Mouse (Mus musculus): ENCODE data around the gene Rftn1. TPM values are rescaled to one million over a fixed set of nuclear protein-coding genes. Genes with fewer than 3 reads are reported as not detected.

Gene Rftn1
- polyA plus RNA-seq, 1 experiment: 1.1 TPM

DNA sequence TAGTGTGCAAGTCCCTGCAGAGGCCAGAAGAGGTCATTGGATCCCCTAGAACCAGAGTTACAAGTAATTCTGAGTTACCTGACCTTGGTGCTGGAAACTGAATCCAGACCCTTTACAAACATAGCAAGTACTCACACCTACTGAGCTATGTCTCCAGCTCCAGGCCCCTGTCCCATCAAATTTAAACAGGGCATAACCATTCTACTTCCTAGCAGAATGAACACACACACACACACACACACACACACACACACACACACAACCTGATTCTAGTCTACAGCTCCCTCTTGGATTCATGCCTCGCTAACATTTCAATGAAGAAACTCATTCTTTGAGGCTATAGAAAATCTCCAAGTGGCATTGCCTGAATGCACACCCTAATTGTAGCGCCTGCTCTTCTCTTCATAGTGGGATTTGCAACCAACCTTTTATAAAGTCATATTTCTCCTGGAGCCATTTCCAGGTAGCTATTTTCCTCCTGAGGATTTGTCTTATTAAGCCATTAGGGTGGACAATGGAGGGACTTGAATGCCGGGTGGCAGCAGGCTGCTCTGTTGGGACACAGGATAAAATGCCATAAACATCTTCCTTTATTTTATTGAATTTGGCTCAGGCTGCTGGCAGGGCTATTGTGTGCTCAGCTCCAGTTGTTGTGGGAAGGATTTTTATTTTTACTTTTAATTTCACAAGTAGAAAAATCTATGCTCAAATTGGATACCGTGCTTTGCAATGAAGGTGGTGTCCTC is 213.6 kb downstream of the Rftn1 start:
- Histone ChIP-seq H3K4me3 (ENCODE audit: low read depth, low read length) (no peak overlapping the region), H3K27ac (ENCODE audit: insufficient read depth, low read length) (no peak overlapping the region), H3K4me1 (ENCODE audit: control insufficient read depth, insufficient read depth, low read length) (no peaks in the 10 kb centered on the region), H3K36me3 (ENCODE audit: control insufficient read depth, insufficient read depth, low read length, poor library complexity, severe bottlenecking) (no peaks in the 10 kb centered on the region), H3K9ac (ENCODE audit: low read depth, poor library complexity, severe bottlenecking) (no peak overlapping the region), H3K9me3 (replicated peaks; ENCODE audit: control insufficient read depth, insufficient read depth, low read length, poor library complexity, severe bottlenecking) (no peaks in the 10 kb centered on the region), H3K27me3 (ENCODE audit: control insufficient read depth, insufficient read depth, low read length, poor library complexity, severe bottlenecking) (no peaks in the 10 kb centered on the region)
- no peak for TF ChIP-seq EP300 (IDR thresholded peaks at IDR 0.05; ENCODE audit: insufficient read depth, low read depth, low read length)
- TF ChIP-seq CTCF (IDR thresholded peaks at IDR 0.05; ENCODE audit: low read depth, low read length): no peak
- TF ChIP-seq POLR2A (IDR thresholded peaks at IDR 0.05; ENCODE audit: insufficient read depth, low read length): no peak

DNA sequence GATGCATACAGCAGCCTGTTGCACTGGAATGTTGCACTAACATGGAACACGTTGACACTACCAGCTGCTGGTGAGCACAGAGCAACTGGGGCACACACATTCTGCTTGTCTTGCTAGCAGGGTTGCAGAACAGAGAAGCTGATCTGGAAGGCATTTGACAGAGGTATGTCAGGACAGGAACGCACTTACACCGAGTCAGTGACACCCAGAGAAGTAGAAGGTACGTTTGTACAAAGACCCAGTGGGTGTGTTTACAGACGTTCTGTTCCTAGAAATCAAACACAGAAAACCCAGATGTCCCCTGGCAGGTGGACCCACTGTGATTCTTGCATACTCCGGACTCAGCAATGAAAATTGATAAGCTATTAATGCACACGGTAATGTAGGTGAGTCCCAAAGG is 215.0 kb downstream of the Rftn1 start:
- H3K36me3 ChIP-seq (ENCODE audit: control insufficient read depth, insufficient read depth, low read length, poor library complexity, severe bottlenecking): no peaks in the 10 kb centered on the region
- no peaks in the 10 kb centered on the region for H3K4me1 ChIP-seq (ENCODE audit: control insufficient read depth, insufficient read depth, low read length)
- no peaks in the 10 kb centered on the region for H3K9me3 ChIP-seq (replicated peaks; ENCODE audit: control insufficient read depth, insufficient read depth, low read length, poor library complexity, severe bottlenecking)
- TF ChIP-seq CTCF (IDR thresholded peaks at IDR 0.05; ENCODE audit: low read depth, low read length) (no peak), EP300 (IDR thresholded peaks at IDR 0.05; ENCODE audit: insufficient read depth, low read depth, low read length) (no peak), POLR2A (IDR thresholded peaks at IDR 0.05; ENCODE audit: insufficient read depth, low read length) (no peak)
- no peaks in the 10 kb centered on the region for H3K27me3 ChIP-seq (ENCODE audit: control insufficient read depth, insufficient read depth, low read length, poor library complexity, severe bottlenecking)
- no peak overlapping the region for H3K9ac ChIP-seq (ENCODE audit: low read depth, poor library complexity, severe bottlenecking)
- no peak overlapping the region for H3K27ac ChIP-seq (ENCODE audit: insufficient read depth, low read length)
- no peak overlapping the region for H3K4me3 ChIP-seq (ENCODE audit: low read depth, low read length)

DNA sequence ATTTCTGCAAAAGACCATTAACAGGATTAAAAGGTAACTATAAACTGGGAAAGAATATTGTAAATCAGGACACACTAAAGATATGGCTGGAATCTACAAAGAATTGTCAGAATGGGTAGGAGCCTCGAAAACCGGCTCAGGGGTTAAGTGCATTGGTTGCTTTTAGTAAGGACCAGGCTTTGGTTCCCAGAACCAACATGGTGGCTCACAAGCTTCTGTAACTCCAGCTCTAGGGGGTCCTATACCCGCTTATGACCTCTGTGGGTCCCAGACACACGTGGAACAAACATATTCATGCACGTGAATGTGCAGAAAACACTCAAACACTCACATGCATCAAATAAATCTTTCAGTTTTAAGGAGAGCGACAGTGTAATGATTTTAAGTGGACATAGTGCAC is 215.5 kb downstream of the Rftn1 start:
- Histone ChIP-seq H3K9ac (ENCODE audit: low read depth, poor library complexity, severe bottlenecking) (no peak overlapping the region), H3K4me3 (ENCODE audit: low read depth, low read length) (no peak overlapping the region), H3K36me3 (ENCODE audit: control insufficient read depth, insufficient read depth, low read length, poor library complexity, severe bottlenecking) (no peaks in the 10 kb centered on the region), H3K27ac (ENCODE audit: insufficient read depth, low read length) (no peak overlapping the region), H3K9me3 (replicated peaks; ENCODE audit: control insufficient read depth, insufficient read depth, low read length, poor library complexity, severe bottlenecking) (no peaks in the 10 kb centered on the region), H3K27me3 (ENCODE audit: control insufficient read depth, insufficient read depth, low read length, poor library complexity, severe bottlenecking) (no peaks in the 10 kb centered on the region), H3K4me1 (ENCODE audit: control insufficient read depth, insufficient read depth, low read length) (no peaks in the 10 kb centered on the region)
- no peak for TF ChIP-seq CTCF (IDR thresholded peaks at IDR 0.05; ENCODE audit: low read depth, low read length)
- no peak for TF ChIP-seq EP300 (IDR thresholded peaks at IDR 0.05; ENCODE audit: insufficient read depth, low read depth, low read length)
- TF ChIP-seq POLR2A (IDR thresholded peaks at IDR 0.05; ENCODE audit: insufficient read depth, low read length): no peak

DNA sequence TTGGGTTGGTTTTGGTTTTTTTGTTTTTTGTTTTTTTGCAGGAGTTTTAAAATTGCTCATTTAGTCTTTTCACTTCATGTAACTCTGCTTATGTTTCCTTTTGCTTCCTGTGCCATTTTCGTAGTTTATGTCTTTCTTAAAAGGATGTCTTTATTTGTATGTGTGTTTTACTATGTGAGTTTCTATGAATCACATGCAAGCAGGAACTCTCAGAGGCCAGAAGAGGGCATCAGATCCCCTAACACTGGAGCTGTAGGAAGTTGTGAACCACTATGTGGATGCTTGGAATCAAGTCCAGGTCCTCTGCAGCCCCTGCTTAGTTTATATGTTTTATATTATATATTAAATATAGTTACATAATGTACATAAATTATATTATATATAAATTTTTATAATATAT is 218.3 kb downstream of the Rftn1 start:
- no peaks in the 10 kb centered on the region for H3K27me3 ChIP-seq (ENCODE audit: control insufficient read depth, insufficient read depth, low read length, poor library complexity, severe bottlenecking)
- H3K9ac ChIP-seq (ENCODE audit: low read depth, poor library complexity, severe bottlenecking): no peak overlapping the region
- no peaks in the 10 kb centered on the region for H3K9me3 ChIP-seq (replicated peaks; ENCODE audit: control insufficient read depth, insufficient read depth, low read length, poor library complexity, severe bottlenecking)
- H3K27ac ChIP-seq (ENCODE audit: insufficient read depth, low read length): no peak overlapping the region
- H3K4me1 ChIP-seq (ENCODE audit: control insufficient read depth, insufficient read depth, low read length): no peaks in the 10 kb centered on the region
- H3K36me3 ChIP-seq (ENCODE audit: control insufficient read depth, insufficient read depth, low read length, poor library complexity, severe bottlenecking): no peaks in the 10 kb centered on the region
- no peak overlapping the region for H3K4me3 ChIP-seq (ENCODE audit: low read depth, low read length)
- TF ChIP-seq CTCF (IDR thresholded peaks at IDR 0.05; ENCODE audit: low read depth, low read length) (no peak), EP300 (IDR thresholded peaks at IDR 0.05; ENCODE audit: insufficient read depth, low read depth, low read length) (no peak), POLR2A (IDR thresholded peaks at IDR 0.05; ENCODE audit: insufficient read depth, low read length) (no peak)

DNA sequence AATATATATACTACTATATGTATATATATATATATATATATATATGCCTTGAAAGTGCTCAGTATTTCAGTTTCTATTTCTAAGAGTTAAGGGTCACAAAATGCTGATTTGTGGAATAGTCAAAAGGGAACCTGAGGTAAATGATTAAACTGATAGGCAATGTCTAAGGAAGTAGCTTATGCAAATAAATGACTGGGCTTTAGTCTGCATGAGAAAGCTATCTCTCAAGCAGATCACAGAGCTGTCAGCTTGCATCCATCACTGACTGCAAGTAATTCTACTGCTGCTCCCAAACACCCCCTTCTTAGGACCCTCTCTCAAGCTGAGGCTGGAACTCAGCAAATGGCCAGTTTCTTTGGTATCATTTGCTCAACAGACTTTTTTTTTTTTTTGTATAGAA is 219.4 kb downstream of the Rftn1 start:
- Histone ChIP-seq H3K9ac (ENCODE audit: low read depth, poor library complexity, severe bottlenecking) (no peak overlapping the region), H3K27me3 (ENCODE audit: control insufficient read depth, insufficient read depth, low read length, poor library complexity, severe bottlenecking) (no peaks in the 10 kb centered on the region), H3K27ac (ENCODE audit: insufficient read depth, low read length) (no peak overlapping the region), H3K4me1 (ENCODE audit: control insufficient read depth, insufficient read depth, low read length) (no peaks in the 10 kb centered on the region), H3K4me3 (ENCODE audit: low read depth, low read length) (no peak overlapping the region), H3K9me3 (replicated peaks; ENCODE audit: control insufficient read depth, insufficient read depth, low read length, poor library complexity, severe bottlenecking) (no peaks in the 10 kb centered on the region), H3K36me3 (ENCODE audit: control insufficient read depth, insufficient read depth, low read length, poor library complexity, severe bottlenecking) (no peaks in the 10 kb centered on the region)
- TF ChIP-seq POLR2A (IDR thresholded peaks at IDR 0.05; ENCODE audit: insufficient read depth, low read length) (no peak), EP300 (IDR thresholded peaks at IDR 0.05; ENCODE audit: insufficient read depth, low read depth, low read length) (no peak), CTCF (IDR thresholded peaks at IDR 0.05; ENCODE audit: low read depth, low read length) (no peak)

DNA sequence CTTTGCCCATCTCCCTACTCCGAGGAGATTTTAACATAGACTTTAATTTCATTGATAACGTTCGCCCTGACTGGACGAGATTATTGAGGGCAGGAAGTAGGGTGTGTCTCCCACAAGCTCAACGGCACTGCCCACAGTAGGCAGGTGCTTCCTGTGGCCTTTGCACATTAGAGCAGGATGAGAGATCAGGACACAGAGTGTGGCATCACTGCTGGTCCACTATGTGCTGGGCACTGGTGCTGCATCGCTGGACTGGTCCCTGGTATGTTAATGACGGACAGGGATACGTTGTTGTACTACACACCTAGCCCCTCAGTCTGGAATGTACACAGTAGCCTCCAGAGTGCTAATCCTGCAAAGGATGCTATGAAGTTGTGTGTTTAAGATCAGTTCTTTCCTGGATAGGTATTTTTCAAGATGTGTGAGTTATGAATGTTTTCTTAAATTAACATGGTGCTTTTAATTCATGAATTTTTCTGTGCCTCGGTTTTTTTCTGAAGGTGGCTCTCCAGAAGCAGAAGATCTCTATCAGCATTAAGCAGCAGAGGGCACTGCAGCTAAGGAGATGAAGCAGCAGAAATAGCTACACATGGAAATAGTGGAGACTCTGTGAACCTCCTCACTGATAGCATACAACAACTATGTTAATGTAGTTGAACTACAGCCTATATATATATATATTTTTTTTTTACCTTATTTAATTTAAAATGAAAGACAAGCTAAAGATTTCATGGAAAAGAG is 221.8 kb downstream of the Rftn1 start:
- no peak overlapping the region for H3K9ac ChIP-seq (ENCODE audit: low read depth, poor library complexity, severe bottlenecking)
- H3K36me3 ChIP-seq (ENCODE audit: control insufficient read depth, insufficient read depth, low read length, poor library complexity, severe bottlenecking): no peaks in the 10 kb centered on the region
- TF ChIP-seq CTCF (IDR thresholded peaks at IDR 0.05; ENCODE audit: low read depth, low read length) (no peak), EP300 (IDR thresholded peaks at IDR 0.05; ENCODE audit: insufficient read depth, low read depth, low read length) (no peak), POLR2A (IDR thresholded peaks at IDR 0.05; ENCODE audit: insufficient read depth, low read length) (no peak)
- H3K4me3 ChIP-seq (ENCODE audit: low read depth, low read length): no peak overlapping the region
- H3K27ac ChIP-seq (ENCODE audit: insufficient read depth, low read length): no peak overlapping the region
- no peaks in the 10 kb centered on the region for H3K4me1 ChIP-seq (ENCODE audit: control insufficient read depth, insufficient read depth, low read length)
- H3K27me3 ChIP-seq (ENCODE audit: control insufficient read depth, insufficient read depth, low read length, poor library complexity, severe bottlenecking): no peaks in the 10 kb centered on the region
- 0 out of 2 replicates have a peak, but pooled peaks cover under 1% of the 10 kb centered on the region for H3K9me3 ChIP-seq (replicated peaks; ENCODE audit: control insufficient read depth, insufficient read depth, low read length, poor library complexity, severe bottlenecking)
